Mouse (Mus musculus) monocyte, adult 2 months (primary cell): ENCODE measurements around the gene Slc29a4.

Experiments used
- DNase-seq, 2 experiments: peaks; one replicate each; pipeline ENCODE4 v3.0.0; 2022; ENCODE audit warnings: low spot score in 2 of 2, low read depth in 1 of 2

The Slc29a4 gene

GRCm38 (mm10) chr5:142694627-142695340, 2.5 kb downstream of the Slc29a4 start:
- DNase-seq: no peak

GRCm38 (mm10) chr5:142696258-142696657, 3.9 kb downstream of the Slc29a4 start:
- no peak for DNase-seq

- DNase-seq: no peak
Measured at GRCm38 (mm10) chr5:142696865-142697264, 4.6 kb downstream of the Slc29a4 start.

DNA sequence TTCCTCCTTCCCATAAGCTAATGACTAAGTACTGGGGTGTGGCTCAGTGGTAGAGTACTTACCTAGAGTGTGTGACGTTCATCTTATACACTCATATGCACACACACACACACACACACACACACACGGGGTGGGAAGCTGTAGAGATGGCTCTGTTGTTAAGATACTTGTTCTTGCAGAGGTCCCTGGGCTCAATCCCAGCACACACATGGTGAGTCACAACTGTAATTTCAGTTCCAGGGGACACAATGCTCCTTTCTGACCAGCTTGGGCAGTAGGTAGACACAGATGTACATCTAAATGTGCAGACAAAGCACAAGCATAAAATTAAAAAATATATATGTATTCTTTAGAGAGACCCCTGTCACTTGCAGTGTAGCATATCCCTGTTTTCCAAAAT, 5.4 kb downstream of the Slc29a4 start:
- DNase-seq: no peak

- DNase-seq: no peak
Measured at GRCm38 (mm10) chr5:142700842-142701589, 8.7 kb downstream of the Slc29a4 start.

DNA sequence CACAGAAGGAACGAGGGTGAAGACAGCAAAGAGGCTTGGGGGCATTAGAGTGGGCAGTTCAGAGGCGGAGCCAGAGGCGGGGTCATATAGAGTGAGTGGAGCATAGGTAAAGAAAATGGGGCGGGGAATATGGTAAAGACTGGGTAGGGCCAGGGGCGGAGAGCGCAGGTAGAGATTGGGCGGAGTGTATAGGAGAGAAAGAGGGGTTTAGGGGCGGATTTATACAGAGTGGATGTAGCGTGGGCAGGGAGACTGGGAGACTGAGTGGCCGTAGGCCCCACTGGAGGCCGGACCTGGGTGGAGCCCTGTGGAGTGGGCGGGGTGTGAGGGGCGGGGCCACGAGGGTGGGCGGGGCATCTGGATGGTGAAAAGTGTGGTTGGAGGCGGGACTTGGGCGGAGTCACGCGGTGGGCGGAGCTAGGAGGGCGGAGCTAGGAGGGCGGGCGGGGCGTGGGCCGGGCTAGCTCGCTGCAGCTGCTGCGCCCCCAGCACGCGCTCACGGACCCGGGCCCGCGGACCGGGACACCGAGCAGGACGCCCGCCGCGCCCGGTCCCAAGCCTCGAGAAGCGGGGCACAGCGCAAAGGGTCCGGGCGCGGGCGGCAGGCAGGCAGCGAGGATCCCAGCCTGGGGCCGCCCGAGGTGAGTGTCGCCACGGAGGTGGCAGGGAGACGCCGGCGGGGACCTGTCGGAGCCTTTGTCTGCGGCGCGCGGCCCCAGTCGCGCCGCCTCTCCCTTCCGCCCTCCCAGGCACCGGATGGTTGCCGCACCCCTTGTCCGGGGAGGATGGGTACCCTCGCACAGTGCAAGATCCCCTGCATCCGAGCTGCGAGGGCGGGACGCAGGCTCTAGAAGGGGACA, 9.6 kb downstream of the Slc29a4 start:
- no peak for DNase-seq

GRCm38 (mm10) chr5:142702511-142703138, 10.3 kb downstream of the Slc29a4 start:
- no peak for DNase-seq

DNA sequence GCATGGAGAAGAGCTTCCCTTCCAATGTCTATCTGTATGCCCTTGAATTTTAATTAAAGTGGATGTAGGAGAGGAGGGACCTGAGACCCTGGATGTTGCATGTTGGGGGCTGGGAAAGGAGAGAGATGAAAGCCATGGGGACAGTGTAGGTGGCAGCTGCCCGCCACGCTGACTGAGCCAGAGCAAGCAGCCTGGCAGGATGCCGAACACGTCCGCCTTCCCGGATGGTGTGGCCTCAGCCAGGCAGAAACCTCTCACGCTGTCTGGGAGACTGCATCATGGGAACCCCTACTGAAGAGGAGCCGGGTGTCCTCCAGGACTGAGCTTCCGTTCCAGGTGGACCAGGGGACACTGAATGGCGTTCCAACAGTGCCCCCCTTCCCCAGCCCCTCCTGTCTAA, 11.3 kb downstream of the Slc29a4 start:
- no peak for DNase-seq

- DNase-seq: no peak
Measured at GRCm38 (mm10) chr5:142707709-142708108, 15.4 kb downstream of the Slc29a4 start.

DNA sequence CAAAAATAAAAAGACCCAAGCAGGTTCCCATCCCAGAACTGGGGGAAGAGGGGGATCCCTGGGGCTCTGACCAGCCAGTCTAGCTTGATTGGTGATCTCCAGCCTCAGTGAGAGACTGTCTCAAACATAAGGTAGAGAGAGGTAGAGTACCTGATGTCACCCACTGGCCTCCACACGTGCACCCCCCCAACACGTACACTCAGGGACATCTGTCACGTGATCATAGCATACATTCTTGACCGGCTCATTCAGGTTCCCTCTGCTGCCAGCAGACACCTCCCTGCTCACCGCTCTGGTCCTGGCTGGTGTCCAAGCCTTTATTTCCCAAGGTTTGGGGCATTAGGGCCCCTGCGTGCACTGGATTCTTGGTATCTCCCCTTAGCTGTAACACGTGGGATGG, 17.1 kb downstream of the Slc29a4 start:
- no peak for DNase-seq

DNA sequence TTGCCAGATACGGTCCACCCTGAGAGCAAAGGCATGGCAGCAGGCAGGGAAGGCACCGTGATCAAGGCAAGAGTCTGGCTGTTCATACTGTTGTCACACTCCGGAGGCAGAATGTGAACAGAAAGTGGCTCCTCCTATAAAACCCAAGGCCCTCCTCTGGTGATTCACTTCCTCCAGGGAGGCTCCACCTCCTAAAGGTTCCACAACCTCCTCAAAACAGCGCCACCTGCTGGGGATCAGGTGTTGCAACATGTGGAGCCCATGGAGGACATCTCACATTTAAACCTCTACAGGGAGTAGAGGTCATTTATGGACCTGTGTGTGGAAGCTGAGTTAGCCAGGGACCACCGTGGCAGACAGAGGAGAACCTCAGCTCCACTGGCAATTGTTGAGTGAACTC, 20.1 kb downstream of the Slc29a4 start:
- DNase-seq: no peak

GRCm38 (mm10) chr5:142713966-142714365, 21.7 kb downstream of the Slc29a4 start:
- DNase-seq: no peak

GRCm38 (mm10) chr5:142715059-142715458, 22.7 kb downstream of the Slc29a4 start:
- no peak for DNase-seq

DNA sequence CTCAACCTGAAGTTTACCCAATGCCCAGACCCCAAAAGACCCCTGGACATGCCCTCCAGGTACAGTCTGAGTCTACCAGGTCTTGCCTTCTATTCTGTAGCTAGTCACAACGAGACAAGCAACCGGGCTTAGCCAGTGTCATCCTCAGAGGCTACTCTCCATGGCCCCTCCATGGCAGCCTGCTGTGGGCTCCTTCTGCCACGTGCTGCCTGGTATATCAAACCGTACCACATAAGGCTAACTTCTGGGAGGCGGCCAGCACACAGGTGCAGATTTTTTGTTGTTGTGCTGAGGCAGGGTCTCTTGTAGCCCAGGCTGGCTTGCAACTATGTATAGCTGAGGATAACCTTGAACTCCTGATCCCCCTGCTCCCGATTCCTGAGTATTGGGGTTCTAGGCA, 23.7 kb downstream of the Slc29a4 start:
- no peak for DNase-seq

GRCm38 (mm10) chr5:142718037-142718436, 25.7 kb downstream of the Slc29a4 start:
- peak; percentile 27 to 64 for DNase-seq

DNA sequence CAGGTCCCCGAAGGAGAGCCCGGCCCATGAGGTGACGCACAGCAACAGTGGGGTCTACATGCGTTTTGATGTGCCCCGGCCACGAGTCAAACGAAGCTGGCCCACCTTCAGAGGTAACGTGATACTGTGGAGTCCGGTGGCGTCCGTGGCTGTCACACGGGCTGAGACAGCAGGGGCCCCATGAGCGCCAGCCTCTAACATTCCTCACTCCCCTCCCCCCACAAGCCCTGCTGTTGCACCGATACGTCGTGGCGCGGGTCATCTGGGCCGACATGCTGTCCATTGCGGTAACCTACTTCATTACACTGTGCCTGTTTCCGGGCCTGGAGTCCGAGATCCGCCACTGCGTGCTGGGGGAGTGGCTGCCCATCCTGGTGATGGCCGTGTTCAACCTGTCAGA, 26.2 kb downstream of the Slc29a4 start:
- DNase-seq: no peak

DNA sequence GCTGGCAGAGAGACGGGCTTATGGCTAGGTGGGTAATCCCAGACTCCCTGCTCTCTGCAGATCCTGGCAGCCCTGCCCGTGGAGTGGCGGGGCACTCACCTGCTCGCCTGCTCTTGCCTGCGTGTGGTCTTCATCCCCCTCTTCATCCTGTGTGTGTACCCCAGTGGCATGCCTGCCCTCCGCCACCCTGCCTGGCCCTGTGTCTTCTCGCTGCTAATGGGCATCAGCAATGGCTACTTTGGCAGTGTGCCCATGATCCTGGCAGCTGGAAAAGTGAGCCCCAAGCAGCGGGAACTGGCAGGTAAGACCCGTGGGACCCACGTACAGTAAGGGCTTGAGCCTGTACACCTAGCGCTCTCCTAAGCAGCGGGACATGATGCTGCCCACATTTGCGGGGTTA, 27.6 kb downstream of the Slc29a4 start:
- no peak for DNase-seq

GRCm38 (mm10) chr5:142723520-142724133, 31.3 kb downstream of the Slc29a4 start:
- DNase-seq: no peak

DNA sequence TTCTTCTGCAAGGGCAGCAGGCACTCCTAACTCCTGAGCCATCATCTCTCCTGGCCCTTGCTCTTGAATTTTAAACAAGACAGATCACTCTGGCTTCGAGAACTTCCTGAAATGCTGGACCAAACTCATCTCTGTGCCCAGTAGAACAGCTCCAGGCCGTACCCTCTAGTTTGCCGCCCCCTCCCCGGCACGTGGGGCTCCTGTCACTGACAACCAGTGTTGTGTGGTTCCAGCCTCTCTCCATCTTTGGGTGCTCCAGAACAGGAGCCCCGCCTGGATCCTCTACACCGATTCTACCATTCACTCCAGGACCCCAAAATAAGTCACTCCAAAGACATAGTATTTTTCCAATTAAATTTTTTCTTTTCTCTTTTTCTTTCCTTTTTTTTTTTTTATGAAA, 32.0 kb downstream of the Slc29a4 start:
- no peak for DNase-seq

DNA sequence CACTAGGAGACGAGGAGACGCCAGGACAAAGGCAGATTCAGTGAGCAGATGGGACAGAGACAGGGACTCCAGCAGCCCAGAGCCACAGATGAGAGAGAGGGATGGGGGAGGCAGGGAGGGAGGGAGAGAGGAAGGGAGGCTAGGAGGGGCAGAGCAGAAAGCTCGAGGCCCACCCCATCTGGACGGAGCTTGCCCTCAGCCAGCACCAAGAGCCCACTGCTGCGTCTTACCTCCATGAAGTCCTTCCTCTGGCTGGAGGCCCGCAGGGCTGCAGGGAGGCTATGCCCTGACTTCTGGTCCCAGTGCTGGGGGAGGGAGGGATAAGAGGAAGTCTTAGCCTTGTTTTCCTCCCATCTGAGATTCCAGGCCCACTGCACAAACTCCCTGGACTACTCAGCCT, 34.4 kb downstream of the Slc29a4 start:
- no peak for DNase-seq

DNA sequence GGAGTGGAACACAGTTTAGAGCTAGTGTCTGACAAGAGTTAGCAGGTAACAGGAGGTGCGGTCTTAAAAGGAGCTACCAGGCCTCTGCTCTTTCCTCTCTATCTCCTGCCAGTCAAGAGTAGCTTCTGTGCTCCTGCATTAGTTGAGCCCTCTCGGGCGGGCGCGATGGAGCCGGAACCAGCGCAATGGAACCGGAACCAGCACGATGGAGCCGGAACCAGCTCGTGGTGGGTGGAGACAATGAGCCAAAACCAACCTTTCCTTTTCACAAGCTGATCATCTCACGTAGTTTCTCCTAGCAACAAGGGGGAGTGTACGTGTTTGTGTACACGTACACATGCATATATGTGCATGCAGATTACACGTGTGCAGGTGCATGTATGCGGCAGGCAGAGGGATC, 36.0 kb downstream of the Slc29a4 start:
- no peak for DNase-seq
